Mouse (Mus musculus) heart, embryonic 14.5 days (tissue): Measurements from ENCODE around the gene Gabre. TPM values are rescaled to one million over a fixed set of nuclear protein-coding genes. Genes with fewer than 3 reads are reported as not detected.

Experiments
- ATAC-seq: fragments of 200-750 bp; cut with Nextera tagmentation; 2 replicates; pipeline ENCODE4 v1.8.0; 2017; ENCODE audit warnings: low read depth, moderate TSS enrichment; ENCODE audit not compliant: insufficient number of reproducible peaks, insufficient read depth, low FRiP score
- H3K27ac ChIP-seq, 2 experiments: fragments of 200-500 bp in 1 of 2; fragments of 300-500 bp in 1 of 2; sonication (generic) in 1 of 2; replicated peaks in 1 of 2; 2 replicates each; pipeline ENCODE4 v1.5.1; 2012 to 2014; ENCODE audit warnings: low read depth in 2 of 2, low read length in 2 of 2, control low read depth in 1 of 2, mild to moderate bottlenecking in 1 of 2, mixed read lengths in 1 of 2; ENCODE audit not compliant: control insufficient read depth in 1 of 2, insufficient read depth in 1 of 2
- H3K27me3 ChIP-seq: fragments of 300-500 bp; sonication (generic); 2 replicates; pipeline ENCODE4 v1.6.1; 2014; ENCODE audit warnings: mild to moderate bottlenecking, low read length, control low read depth; ENCODE audit not compliant: control insufficient read depth, insufficient read depth
- H3K36me3 ChIP-seq: fragments of 300-500 bp; sonication (generic); 2 replicates; pipeline ENCODE4 v1.6.1; 2014; ENCODE audit warnings: mild to moderate bottlenecking, control low read depth, low read length, mixed read lengths; ENCODE audit not compliant: control insufficient read depth, insufficient read depth
- H3K4me1 ChIP-seq, 2 experiments: fragments of 200-500 bp in 1 of 2; fragments of 300-500 bp in 1 of 2; sonication (generic) in 1 of 2; 2 replicates each; pipeline ENCODE4 v1.6.1; 2012 to 2014; ENCODE audit warnings: low read length in 2 of 2, control low read depth in 1 of 2, mixed read lengths in 1 of 2; ENCODE audit not compliant: control insufficient read depth in 2 of 2, insufficient read depth in 2 of 2
- H3K4me2 ChIP-seq: fragments of 300-500 bp; sonication (generic); 2 replicates; pipeline ENCODE4 v1.6.1; 2014; ENCODE audit warnings: mild to moderate bottlenecking, low read length
- H3K4me3 ChIP-seq, 2 experiments: fragments of 200-500 bp in 1 of 2; fragments of 300-500 bp in 1 of 2; sonication (generic) in 1 of 2; 2 replicates each; pipeline ENCODE4 v1.5.1; 2012 to 2014; ENCODE audit warnings: low read length in 2 of 2, mild to moderate bottlenecking in 2 of 2, control low read depth in 1 of 2, low read depth in 1 of 2, moderate library complexity in 1 of 2; ENCODE audit not compliant: control insufficient read depth in 1 of 2, insufficient read depth in 1 of 2
- H3K9ac ChIP-seq: fragments of 300-500 bp; sonication (generic); 2 replicates; pipeline ENCODE4 v1.6.1; 2014; ENCODE audit warnings: mild to moderate bottlenecking, low read length
- H3K9me3 ChIP-seq: fragments of 300-500 bp; sonication (generic); 2 replicates; pipeline ENCODE4 v1.6.1; 2016; ENCODE audit warnings: low read length, control low read depth; ENCODE audit not compliant: control insufficient read depth
- WGBS: fragments of 180-500 bp; shearing (Covaris S2); extraction: QIAGEN DNeasy Blood & Tissue Kit; methylation state at CpG from one replicate; pipeline ENCODE4 v1.1.7; 2014; 5-methylcytosine and 5-hydroxymethylcytosine counted together
- polyA plus RNA-seq: library from polyadenylated mRNA; unstranded; fragments of >200 nt; fragmentation: Nextera tagmentation; extraction: Ambion mirVana; gene quantifications from 2 replicates; pipeline ENCODE4 v1.2.1, GENCODE M21; 2014

The Gabre gene
- 1.8 and 2.6 TPM in 2 replicates for polyA plus RNA-seq

DNA sequence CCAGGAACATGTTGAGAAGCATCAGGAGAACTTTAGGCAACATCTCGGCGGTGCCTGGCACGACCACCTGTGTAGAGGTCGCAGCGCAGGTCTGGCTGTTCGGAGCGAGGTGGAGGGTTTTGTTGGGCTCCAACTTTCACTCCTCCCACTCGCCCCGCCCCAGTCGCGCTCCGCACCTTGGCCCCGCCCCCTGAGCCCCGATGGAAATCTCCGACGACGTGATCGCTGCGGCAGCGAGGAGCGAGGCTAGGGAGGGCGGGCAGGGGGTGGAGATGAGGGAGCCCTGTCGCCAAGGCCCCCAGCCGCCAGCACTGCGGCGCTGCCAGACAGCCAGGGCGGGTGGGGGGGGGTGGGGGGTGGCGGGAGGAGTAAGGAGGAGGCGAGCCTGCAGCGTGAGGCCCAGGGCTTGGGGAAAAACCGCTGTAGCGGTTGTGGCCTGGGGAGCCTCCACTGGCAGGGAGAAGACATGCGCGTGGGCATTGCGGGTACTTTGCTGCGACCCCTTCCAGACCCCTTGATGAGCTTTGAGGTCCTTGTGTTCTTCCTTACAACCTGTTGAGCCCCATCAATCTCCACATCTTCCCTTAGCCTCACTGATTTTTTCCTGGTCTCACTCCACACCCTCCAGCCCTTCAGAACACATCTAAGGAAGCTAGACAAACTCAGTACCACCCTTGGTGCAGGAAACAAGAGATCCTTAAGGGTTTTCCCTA, at the start of gene Gabre:
Gene Gabre (minus strand): TSS at position 145 of the 713 bp plus-strand sequence.
- Histone ChIP-seq H3K9ac (peak within 1 kb of the TSS; percentile 52), H3K27ac (no peak within 1 kb of the TSS), H3K4me3 (peak within 1 kb of the TSS; percentile 46 to 48), H3K27me3 (no peaks in the 10 kb centered on the region), H3K4me2 (peak within 1 kb of the TSS; percentile 75), H3K36me3 (no peaks in the 10 kb centered on the region), H3K9me3 (no peaks in the 10 kb centered on the region), H3K4me1 (no peaks in the 10 kb centered on the region)
- peak; percentile 47; the same call in 1 of the 2 replicates for ATAC-seq
- 15% methylated on average over 32 of the region's 36 CpGs for WGBS

GRCm38 (mm10) chrX:72297812-72298211, 23.2 kb upstream of the Gabre start:
- Histone ChIP-seq H3K27ac (no peak overlapping the region), H3K4me2 (no peak overlapping the region), H3K4me3 (no peak overlapping the region), H3K27me3 (no peaks in the 10 kb centered on the region), H3K4me1 (no peaks in the 10 kb centered on the region), H3K36me3 (no peaks in the 10 kb centered on the region), H3K9ac (no peak overlapping the region), H3K9me3 (no peaks in the 10 kb centered on the region)
- whole genome bisulfite sequencing, result 68% methylated on average over 2 of the region's 2 CpGs
- ATAC-seq, result no peak

- no peak for ATAC-seq
These were observed 715 bp upstream of the Gabre start for GRCm38 (mm10) chrX:72275372-72275663.

GRCm38 (mm10) chrX:72273966-72274658, 491 bp downstream of the Gabre start:
- no peaks in the 10 kb centered on the region for H3K36me3 ChIP-seq
- no peak overlapping the region for H3K27ac ChIP-seq
- H3K9ac ChIP-seq, result peak overlapping the region; percentile 52

More at GRCm38 (mm10) chrX:72275372-72275663, 715 bp upstream of the Gabre start:
- Histone ChIP-seq H3K27me3 (no peaks in the 10 kb centered on the region), H3K36me3 (no peaks in the 10 kb centered on the region), H3K4me1 (no peaks in the 10 kb centered on the region), H3K27ac (no peak overlapping the region), H3K9me3 (no peaks in the 10 kb centered on the region), H3K4me2 (peak overlapping the region; percentile 75), H3K4me3 (peak overlapping the region in 1 of 2 experiments; percentile 48; a peak in 1 of 4 replicates), H3K9ac (no peak overlapping the region)
- WGBS, result 78% methylated on average over 1 of the region's 1 CpGs

DNA sequence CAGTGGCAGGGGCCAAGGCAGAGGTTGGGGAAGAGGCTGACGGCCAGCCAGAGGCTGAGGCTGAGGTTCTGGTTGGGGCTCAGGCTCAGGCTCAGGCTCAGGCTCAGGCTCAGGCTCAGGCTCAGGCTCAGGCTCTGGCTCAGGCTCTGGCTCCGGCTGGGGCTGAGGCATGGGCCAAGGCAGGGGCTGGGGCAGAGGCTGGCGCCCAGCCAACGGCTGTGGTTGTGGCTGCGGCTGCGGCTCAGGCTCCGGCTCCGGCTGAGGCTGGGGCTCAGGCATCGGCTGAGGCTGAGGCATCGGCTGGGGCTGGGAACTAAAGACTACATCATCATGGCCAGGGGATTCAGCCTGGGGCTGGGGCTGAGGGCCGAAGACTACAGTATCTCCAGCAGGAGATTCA, 4.0 kb downstream of the Gabre start:
- WGBS, result 77% methylated on average over 11 of the region's 11 CpGs
- Histone ChIP-seq H3K36me3 (no peaks in the 10 kb centered on the region), H3K9me3 (no peaks in the 10 kb centered on the region), H3K27ac (no peak overlapping the region), H3K27me3 (no peaks in the 10 kb centered on the region), H3K4me3 (no peak overlapping the region), H3K4me2 (no peak overlapping the region), H3K4me1 (no peaks in the 10 kb centered on the region), H3K9ac (no peak overlapping the region)
- ATAC-seq, result no peak

More at GRCm38 (mm10) chrX:72273966-72274658, 491 bp downstream of the Gabre start:
- WGBS, result 19% methylated on average over 27 of the region's 27 CpGs
- Histone ChIP-seq H3K4me1 (no peaks in the 10 kb centered on the region), H3K4me2 (peak overlapping the region; percentile 75), H3K27me3 (no peaks in the 10 kb centered on the region), H3K4me3 (peak overlapping the region; percentile 46 to 48), H3K9me3 (no peaks in the 10 kb centered on the region)
- ATAC-seq, result peak; percentile 39; the same call in 1 of the 2 replicates

GRCm38 (mm10) chrX:72221717-72222116, 52.9 kb downstream of the Gabre start, which contains the start of gene Magea4:
Magea4 (plus strand) TSS chrX:72222017.
- Histone ChIP-seq H3K36me3 (no peaks in the 10 kb centered on the region), H3K4me1 (no peaks in the 10 kb centered on the region), H3K27me3 (no peaks in the 10 kb centered on the region), H3K9me3 (no peaks in the 10 kb centered on the region), H3K27ac (no peak within 1 kb of the TSS), H3K4me2 (no peak within 1 kb of the TSS), H3K4me3 (no peak within 1 kb of the TSS), H3K9ac (no peak within 1 kb of the TSS)
- ATAC-seq, result no peak
- 71% methylated on average over 2 of the region's 2 CpGs for WGBS
